ENCODE assay signal across 8 mouse cellular contexts in the genomic region with DNA sequence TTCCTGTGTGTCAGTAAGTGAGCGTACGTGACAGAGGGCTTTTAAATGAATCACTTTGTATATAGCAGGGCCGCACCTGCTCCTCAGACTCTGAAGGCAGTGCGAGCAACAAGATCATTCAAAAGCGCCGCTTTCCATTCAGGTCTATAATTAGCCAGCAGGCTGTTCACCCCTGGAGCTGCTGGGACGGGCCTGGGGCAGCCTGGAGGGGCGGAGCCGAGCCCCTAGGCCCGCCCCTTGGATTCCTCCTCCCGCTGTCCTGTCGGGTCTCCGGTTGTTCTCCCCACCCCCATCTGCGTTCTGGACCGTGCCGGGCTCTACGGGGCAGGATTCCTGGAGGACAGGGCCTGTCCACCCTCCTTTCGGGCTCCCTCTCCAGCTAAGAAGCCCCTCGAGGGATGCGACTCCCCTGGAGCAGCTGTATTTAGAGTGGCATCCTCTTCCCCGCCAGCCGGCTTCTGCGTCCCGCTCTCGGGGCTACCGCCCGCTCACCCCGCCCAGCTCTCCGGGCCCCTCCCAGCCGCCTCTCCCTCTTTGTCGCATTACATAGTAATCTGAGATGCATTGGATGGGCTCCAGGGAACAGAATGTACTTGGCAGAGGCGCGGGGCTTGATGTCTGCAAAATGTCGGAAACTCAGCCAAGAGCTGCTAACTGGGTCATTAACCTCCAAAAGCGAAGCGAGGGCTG.
DNase-seq lines count a peak whose midpoint lies in the region; ATAC-seq and TF ChIP-seq lines count a peak whose summit lies in the region.

No protein-coding gene starts in this region.

- TF ChIP-seq POLR2A in lung, adult 2 months (IDR thresholded peaks at IDR 0.05; ENCODE audit: borderline replicate concordance, extremely low read depth, low read depth, low read length), result peak; percentile 82

- WGBS in lung, adult 2 months, result under 1% methylated on average over 36 of the region's 36 CpGs

- peak overlapping the region; percentile 97 for H3K9ac ChIP-seq in ES-E14 (ENCODE audit: insufficient read depth, low read depth, low read length, poor library complexity, severe bottlenecking)

- H3K4me3 ChIP-seq in ES-E14 (ENCODE audit: insufficient read depth in 1 of 2, low read depth in 1 of 2, low read length in 2 of 2, poor library complexity in 1 of 2, severe bottlenecking in 1 of 2), result peak overlapping the region; percentile 88 to 89
- H3K4me3 ChIP-seq in layer of hippocampus, adult 2 months, result peak overlapping the region; percentile 59
- H3K4me3 ChIP-seq in lung, adult 2 months (replicated peaks; ENCODE audit: extremely low read depth, low read depth, low read length), result peak overlapping the region; percentile 97

- in situ Hi-C loops in ES-E14 (cut with MboI; ENCODE audit: low sequenced_read_pairs in 2 of 2, unreplicated experiment in 2 of 2), result loop anchor here in 1 of 2 experiments (25.0 kb wide), 1 partner anchor 1072 kb away; the partner anchor contains the start of genes Bcl6 and Gm37419

- peak overlapping the region; percentile 79 for H3K27ac ChIP-seq in ES-E14 (ENCODE audit: insufficient read depth, low read depth, low read length, poor library complexity, severe bottlenecking)
- peak overlapping the region; percentile 96 for H3K27ac ChIP-seq in layer of hippocampus, adult 2 months

- H3K36me3 ChIP-seq in ES-E14 (ENCODE audit: control insufficient read depth, insufficient read depth, low read length, poor library complexity, severe bottlenecking), result no peaks in the 10 kb centered on the region

- H3K9me3 ChIP-seq in ES-E14 (ENCODE audit: control insufficient read depth, insufficient read depth, low read depth, low read length), result no peaks in the 10 kb centered on the region

- peak; percentile 35; the same call in 1 of the 2 replicates for ATAC-seq in neutrophil, adult 5-6 weeks (ENCODE audit: extremely low read depth, insufficient number of reproducible peaks, low FRiP score, poor library complexity, severe bottlenecking)

- peak; percentile 83 for DNase-seq in ES-E14 (ENCODE audit: low read depth, low spot score)
- peak; percentile 98 to 99 for DNase-seq in cerebellum, adult 18-20 months
- DNase-seq in forelimb bud, embryonic 11.5 days (ENCODE audit: low read depth, low spot score), result peak; percentile 78
- DNase-seq in heart, postnatal 4 days, result peak; percentile 98
- peak; percentile 96 to 97 for DNase-seq in layer of hippocampus, adult 2 months (ENCODE audit: low spot score in 2 of 2)
- peak; percentile 98 for DNase-seq in lung, adult 2 months
- DNase-seq in testis, postnatal 14 days (ENCODE audit: low spot score), result peak; percentile 93

- peaks cover 4 to 15% of the 10 kb centered on the region in 2 experiments; a peak in 3 of 4 replicates for H3K4me1 ChIP-seq in ES-E14 (ENCODE audit: control insufficient read depth in 2 of 2, insufficient read depth in 2 of 2, low read length in 2 of 2, poor library complexity in 1 of 2)
- peaks cover 10% of the 10 kb centered on the region for H3K4me1 ChIP-seq in lung, adult 2 months (ENCODE audit: control insufficient read depth, insufficient read depth, low read length)

- peak; percentile 25; the same call in 1 of the 2 replicates for TF ChIP-seq CTCF in layer of hippocampus, adult 2 months (conservative IDR thresholded peaks at IDR 0.05)
- TF ChIP-seq CTCF in lung, adult 2 months (IDR thresholded peaks at IDR 0.05; ENCODE audit: insufficient read depth, low read length), result no peak

TF ChIP-seq in ES-E14, 5 proteins besides CTCF, POLR2A, EP300 and RAD21:
- TF ChIP-seq MAFK (IDR thresholded peaks at IDR 0.05; ENCODE audit: insufficient read depth, low read depth, low read length) (no peak), ZC3H11A (IDR thresholded peaks at IDR 0.05; ENCODE audit: borderline replicate concordance, low read depth, low read length) (no peak), HCFC1 (IDR thresholded peaks at IDR 0.05; ENCODE audit: borderline replicate concordance, insufficient read depth, low read length) (0 out of 2 replicates have a peak, but pooled peaks have one; percentile 42), ZNF384 (IDR thresholded peaks at IDR 0.05; ENCODE audit: low read depth, low read length) (no peak), CHD2 (IDR thresholded peaks at IDR 0.05; ENCODE audit: low read depth, low read length) (no peak)
TF ChIP-seq in ES-E14: peak in this region for 1.

Comparison
In these comparisons a context has a peak if more than half of its experiments do, and no peak if none do; other contexts are left out.
1. Peak in every context shown above with its lines: DNase-seq, ATAC-seq, H3K4me3 ChIP-seq and H3K27ac ChIP-seq.